Mouse (Mus musculus): ENCODE measurements around the gene Syngr1. TPM values are rescaled to one million over a fixed set of nuclear protein-coding genes. Genes with fewer than 3 reads are reported as not detected.

Gene Syngr1
- polyA plus RNA-seq, 1 experiment, result 113 TPM

- peaks cover 42% of the 10 kb centered on the region for H3K4me1 ChIP-seq
- H3K9me3 ChIP-seq, result no peaks in the 10 kb centered on the region
- H3K27me3 ChIP-seq (replicated peaks), result no peaks in the 10 kb centered on the region
- H3K36me3 ChIP-seq (replicated peaks; ENCODE audit: low read length), result peaks cover 96% of the 10 kb centered on the region
- no peak overlapping the region for H3K4me3 ChIP-seq (replicated peaks)
- TF ChIP-seq FLI1 (IDR thresholded peaks at IDR 0.05; ENCODE audit: low read length) (no peak), GATA1 (IDR thresholded peaks at IDR 0.05; ENCODE audit: borderline replicate concordance, low read length) (no peak)
Observed at GRCm38 (mm10) chr15:80147090-80147489, 56.0 kb downstream of the Syngr1 start.

GRCm38 (mm10) chr15:80147511-80147910 is 56.4 kb downstream of the Syngr1 start:
- Histone ChIP-seq H3K36me3 (replicated peaks; ENCODE audit: low read length) (peaks cover 96% of the 10 kb centered on the region), H3K4me1 (peaks cover 42% of the 10 kb centered on the region), H3K4me3 (replicated peaks) (no peak overlapping the region), H3K27me3 (replicated peaks) (no peaks in the 10 kb centered on the region), H3K9me3 (no peaks in the 10 kb centered on the region)
- TF ChIP-seq GATA1 (IDR thresholded peaks at IDR 0.05; ENCODE audit: borderline replicate concordance, low read length), result no peak
- TF ChIP-seq FLI1 (IDR thresholded peaks at IDR 0.05; ENCODE audit: low read length), result no peak

GRCm38 (mm10) chr15:80148565-80148964 is 57.4 kb downstream of the Syngr1 start:
- no peaks in the 10 kb centered on the region for H3K27me3 ChIP-seq (replicated peaks)
- peaks cover 42% of the 10 kb centered on the region for H3K4me1 ChIP-seq
- H3K4me3 ChIP-seq (replicated peaks), result no peak overlapping the region
- H3K9me3 ChIP-seq, result no peaks in the 10 kb centered on the region
- peaks cover 96% of the 10 kb centered on the region for H3K36me3 ChIP-seq (replicated peaks; ENCODE audit: low read length)
- TF ChIP-seq GATA1 (IDR thresholded peaks at IDR 0.05; ENCODE audit: borderline replicate concordance, low read length), result no peak
- TF ChIP-seq FLI1 (IDR thresholded peaks at IDR 0.05; ENCODE audit: low read length), result no peak

GRCm38 (mm10) chr15:80149517-80149916 is 58.4 kb downstream of the Syngr1 start:
- Histone ChIP-seq H3K36me3 (replicated peaks; ENCODE audit: low read length) (peaks cover 96% of the 10 kb centered on the region), H3K27me3 (replicated peaks) (no peaks in the 10 kb centered on the region), H3K9me3 (no peaks in the 10 kb centered on the region), H3K4me1 (peaks cover 42% of the 10 kb centered on the region), H3K4me3 (replicated peaks) (no peak overlapping the region)
- TF ChIP-seq GATA1 (IDR thresholded peaks at IDR 0.05; ENCODE audit: borderline replicate concordance, low read length), result no peak
- TF ChIP-seq FLI1 (IDR thresholded peaks at IDR 0.05; ENCODE audit: low read length), result no peak

GRCm38 (mm10) chr15:80152663-80153062 is 61.5 kb downstream of the Syngr1 start:
- H3K9me3 ChIP-seq, result no peaks in the 10 kb centered on the region
- H3K36me3 ChIP-seq (replicated peaks; ENCODE audit: low read length), result peaks cover 98% of the 10 kb centered on the region
- H3K27me3 ChIP-seq (replicated peaks), result no peaks in the 10 kb centered on the region
- peaks cover 26% of the 10 kb centered on the region for H3K4me1 ChIP-seq
- H3K4me3 ChIP-seq (replicated peaks), result no peak overlapping the region
- TF ChIP-seq GATA1 (IDR thresholded peaks at IDR 0.05; ENCODE audit: borderline replicate concordance, low read length), result no peak

- TF ChIP-seq FLI1 (IDR thresholded peaks at IDR 0.05; ENCODE audit: low read length) (no peak), GATA1 (IDR thresholded peaks at IDR 0.05; ENCODE audit: borderline replicate concordance, low read length) (no peak)
- peaks cover 23% of the 10 kb centered on the region for H3K4me1 ChIP-seq
- H3K9me3 ChIP-seq, result no peaks in the 10 kb centered on the region
- H3K4me3 ChIP-seq (replicated peaks), result no peak overlapping the region
- peaks cover 98% of the 10 kb centered on the region for H3K36me3 ChIP-seq (replicated peaks; ENCODE audit: low read length)
- no peaks in the 10 kb centered on the region for H3K27me3 ChIP-seq (replicated peaks)
Observed at GRCm38 (mm10) chr15:80153757-80154156, 62.6 kb downstream of the Syngr1 start.

GRCm38 (mm10) chr15:80155707-80156106 is 64.6 kb downstream of the Syngr1 start:
- H3K27me3 ChIP-seq (replicated peaks), result no peaks in the 10 kb centered on the region
- H3K4me3 ChIP-seq (replicated peaks), result no peak overlapping the region
- TF ChIP-seq FLI1 (IDR thresholded peaks at IDR 0.05; ENCODE audit: low read length) (no peak), GATA1 (IDR thresholded peaks at IDR 0.05; ENCODE audit: borderline replicate concordance, low read length) (no peak)
- no peaks in the 10 kb centered on the region for H3K9me3 ChIP-seq
- H3K36me3 ChIP-seq (replicated peaks; ENCODE audit: low read length), result peaks cover 98% of the 10 kb centered on the region
- H3K4me1 ChIP-seq, result peaks cover 18% of the 10 kb centered on the region

- peaks cover 18% of the 10 kb centered on the region for H3K4me1 ChIP-seq
- TF ChIP-seq FLI1 (IDR thresholded peaks at IDR 0.05; ENCODE audit: low read length) (no peak), GATA1 (IDR thresholded peaks at IDR 0.05; ENCODE audit: borderline replicate concordance, low read length) (no peak)
- no peak overlapping the region for H3K4me3 ChIP-seq (replicated peaks)
- H3K36me3 ChIP-seq (replicated peaks; ENCODE audit: low read length), result peaks cover 100% of the 10 kb centered on the region
- H3K9me3 ChIP-seq, result no peaks in the 10 kb centered on the region
- no peaks in the 10 kb centered on the region for H3K27me3 ChIP-seq (replicated peaks)
Observed at GRCm38 (mm10) chr15:80157197-80157943, 66.2 kb downstream of the Syngr1 start.

- no peaks in the 10 kb centered on the region for H3K9me3 ChIP-seq
- TF ChIP-seq FLI1 (IDR thresholded peaks at IDR 0.05; ENCODE audit: low read length), result no peak
- TF ChIP-seq GATA1 (IDR thresholded peaks at IDR 0.05; ENCODE audit: borderline replicate concordance, low read length), result no peak
- H3K4me1 ChIP-seq, result peaks cover 18% of the 10 kb centered on the region
- no peak overlapping the region for H3K4me3 ChIP-seq (replicated peaks)
- H3K36me3 ChIP-seq (replicated peaks; ENCODE audit: low read length), result peaks cover 100% of the 10 kb centered on the region
- no peaks in the 10 kb centered on the region for H3K27me3 ChIP-seq (replicated peaks)
Observed at GRCm38 (mm10) chr15:80158001-80158706, 67.0 kb downstream of the Syngr1 start.

GRCm38 (mm10) chr15:80158707-80159090 is 67.6 kb downstream of the Syngr1 start:
- no peaks in the 10 kb centered on the region for H3K27me3 ChIP-seq (replicated peaks)
- H3K9me3 ChIP-seq, result no peaks in the 10 kb centered on the region
- TF ChIP-seq GATA1 (IDR thresholded peaks at IDR 0.05; ENCODE audit: borderline replicate concordance, low read length) (no peak), FLI1 (IDR thresholded peaks at IDR 0.05; ENCODE audit: low read length) (no peak)
- peaks cover 18% of the 10 kb centered on the region for H3K4me1 ChIP-seq
- no peak overlapping the region for H3K4me3 ChIP-seq (replicated peaks)
- peaks cover 99% of the 10 kb centered on the region for H3K36me3 ChIP-seq (replicated peaks; ENCODE audit: low read length)

Data from megakaryocyte, embryonic 14.5 days (primary cell).